Mouse (Mus musculus) lung, adult 2 months (tissue): ENCODE measurements around the gene Ticrr.

Experiments
- CTCF ChIP-seq: fragments of 200-500 bp; IDR thresholded peaks from 2 replicates; pipeline ENCODE4 v1.5.1; 2011; ENCODE audit warnings: mild to moderate bottlenecking, low read length, control low read depth; ENCODE audit not compliant: insufficient read depth
- POLR2A ChIP-seq: fragments of 200-500 bp; IDR thresholded peaks from 2 replicates; pipeline ENCODE4 v1.6.1; 2011; ENCODE audit warnings: low read depth, mild to moderate bottlenecking, control low read depth, low read length, borderline replicate concordance; ENCODE audit errors: extremely low read depth

GRCm38 (mm10) chr7:79654185-79654584, 5.8 kb upstream of the Ticrr start:
- TF ChIP-seq CTCF, result no peak
- TF ChIP-seq POLR2A, result no peak
